Mouse (Mus musculus) cerebellum, postnatal 14 days (tissue): ENCODE data around the gene Med1.

ENCODE experiments used
- DNase-seq, 2 experiments: peaks; one replicate each; pipeline ENCODE4 v3.0.0; 2021; ENCODE audit warnings: mixed read lengths in 2 of 2

Med1 gene

DNA sequence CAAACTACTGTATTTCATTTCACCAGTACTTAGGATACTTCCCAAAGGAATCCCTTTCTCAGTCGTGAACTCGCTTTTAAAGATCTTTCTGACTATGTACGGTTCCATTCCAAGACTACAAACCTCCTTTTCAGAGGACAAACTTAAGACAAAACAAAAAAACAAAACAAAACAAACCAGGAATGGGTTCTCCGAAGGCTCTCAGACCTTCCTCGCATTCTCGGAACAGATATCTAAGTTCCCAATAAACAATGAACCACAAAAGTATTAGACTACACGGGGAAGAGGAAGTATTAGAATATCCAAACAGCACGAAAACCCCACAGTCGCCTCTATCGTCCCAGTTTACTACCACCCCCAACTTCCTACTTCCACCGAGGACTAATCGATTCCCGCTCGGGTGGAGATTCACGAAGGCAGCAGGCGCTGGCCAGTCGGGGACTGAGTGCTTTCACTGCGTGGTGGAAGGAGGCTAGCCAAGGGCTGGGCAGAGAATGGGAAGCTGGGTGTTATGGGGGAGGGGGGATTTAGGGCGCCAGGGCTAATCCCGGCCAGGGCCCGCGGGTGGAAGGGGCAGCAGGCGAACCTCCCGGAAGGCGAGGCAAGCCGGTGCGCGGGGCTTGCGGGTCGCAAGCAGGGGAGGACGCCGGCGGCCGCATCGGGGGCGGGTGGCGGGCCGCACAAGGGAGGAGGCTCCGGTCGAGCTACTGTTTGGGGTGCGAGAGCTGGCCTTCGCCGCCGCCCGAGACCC lies 44.4 kb downstream of the Med1 start:
- peak in 1 of 2 experiments; percentile 66 for DNase-seq

DNA sequence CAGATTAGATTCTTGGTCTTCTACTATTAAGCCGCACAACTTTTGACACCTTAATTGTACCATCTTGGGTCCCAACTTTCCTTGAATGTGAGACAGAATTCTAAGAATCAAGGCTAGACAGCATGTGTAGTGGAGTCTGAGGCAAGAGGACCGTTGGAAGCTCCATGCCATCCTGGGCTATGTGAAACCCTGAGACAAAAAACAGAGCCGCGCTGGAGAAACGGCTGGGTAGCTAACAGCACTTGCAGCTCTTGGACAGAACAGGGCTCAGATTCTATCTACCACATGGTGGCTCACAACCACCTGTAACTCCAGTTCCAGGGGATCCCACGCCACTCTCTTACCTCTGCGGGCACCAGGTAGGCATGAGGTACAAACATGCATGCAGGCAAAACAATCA lies 47.2 kb downstream of the Med1 start:
- no peak for DNase-seq

DNA sequence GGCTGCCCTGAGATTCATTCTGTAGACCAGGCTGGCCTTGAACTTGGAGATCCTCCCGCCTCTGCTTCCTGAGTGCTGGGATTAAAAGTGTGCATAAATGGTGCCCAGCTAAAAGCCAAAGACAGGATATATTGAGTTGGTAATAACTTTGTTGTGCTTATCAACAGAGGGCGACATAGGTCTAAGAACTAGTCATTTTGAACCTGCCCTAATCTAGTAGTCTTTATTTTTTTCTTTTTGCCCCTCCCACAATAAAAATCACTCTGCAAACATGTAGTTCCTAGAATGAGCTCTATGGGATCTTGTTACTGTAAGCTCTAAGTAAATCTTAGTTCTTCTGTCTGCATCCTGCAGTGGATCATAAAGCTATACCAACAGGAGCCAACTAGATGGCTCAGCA lies 50.5 kb downstream of the Med1 start:
- no peak for DNase-seq

DNA sequence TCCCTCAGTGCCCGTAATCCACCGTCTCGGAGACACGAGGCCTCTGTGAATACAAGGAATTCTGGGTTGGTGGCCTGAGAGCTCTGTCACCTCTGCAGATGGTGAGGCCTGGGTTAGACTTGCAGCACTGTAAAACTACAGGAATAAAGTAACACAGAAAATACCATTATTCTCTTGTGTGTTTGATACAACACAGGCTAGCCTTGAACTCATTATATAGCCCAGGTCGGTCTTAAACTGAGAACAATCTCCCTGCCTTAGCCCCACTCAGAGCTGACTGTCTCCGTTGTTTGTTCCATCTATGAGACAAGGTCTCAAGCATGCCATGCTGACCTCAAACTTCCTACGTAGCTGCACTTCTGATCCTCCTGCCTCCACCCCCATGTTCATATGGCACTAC lies 54.2 kb downstream of the Med1 start:
- no peak for DNase-seq

GRCm38 (mm10) chr11:98137836-98138235 lies 55.3 kb downstream of the Med1 start:
- DNase-seq = no peak

DNA sequence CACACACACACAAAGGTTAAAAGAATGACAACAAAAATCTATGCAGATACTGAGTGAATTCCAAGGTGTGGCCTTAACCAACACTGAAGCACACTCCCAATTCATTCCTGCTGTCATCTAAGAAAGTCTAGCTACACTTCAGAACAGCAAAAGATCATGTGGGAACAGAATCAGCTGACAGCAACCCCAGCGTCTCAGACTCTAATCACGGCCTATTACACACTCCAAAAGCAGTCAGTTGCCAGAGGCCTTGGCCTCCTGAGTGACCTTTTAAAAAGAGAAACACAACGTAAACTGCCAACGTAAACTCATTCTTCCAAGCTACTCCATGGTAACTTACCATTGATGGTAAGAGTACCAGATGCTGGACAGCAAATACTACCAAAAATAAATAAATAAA lies 58.1 kb downstream of the Med1 start:
- DNase-seq = no peak

DNA sequence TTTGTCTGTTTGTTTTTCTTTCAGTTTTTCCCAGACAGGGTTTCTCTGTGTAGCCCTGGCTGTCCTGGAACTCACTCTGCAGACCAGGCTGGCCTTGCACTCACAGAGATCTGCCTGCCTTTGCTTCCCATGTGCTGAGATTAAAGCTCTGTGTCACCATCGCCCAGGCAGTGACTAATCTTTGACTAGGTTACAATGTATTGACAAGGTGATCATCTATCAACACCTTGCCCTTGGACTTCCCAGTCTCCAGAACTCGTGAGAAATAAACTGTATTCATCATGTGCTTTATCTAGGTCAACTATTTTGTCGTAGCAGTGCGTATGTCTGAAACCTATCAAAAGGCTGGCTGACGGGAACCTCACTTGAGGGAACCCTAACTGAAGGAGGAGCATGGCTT lies 69.7 kb downstream of the Med1 start:
- no peak for DNase-seq

DNA sequence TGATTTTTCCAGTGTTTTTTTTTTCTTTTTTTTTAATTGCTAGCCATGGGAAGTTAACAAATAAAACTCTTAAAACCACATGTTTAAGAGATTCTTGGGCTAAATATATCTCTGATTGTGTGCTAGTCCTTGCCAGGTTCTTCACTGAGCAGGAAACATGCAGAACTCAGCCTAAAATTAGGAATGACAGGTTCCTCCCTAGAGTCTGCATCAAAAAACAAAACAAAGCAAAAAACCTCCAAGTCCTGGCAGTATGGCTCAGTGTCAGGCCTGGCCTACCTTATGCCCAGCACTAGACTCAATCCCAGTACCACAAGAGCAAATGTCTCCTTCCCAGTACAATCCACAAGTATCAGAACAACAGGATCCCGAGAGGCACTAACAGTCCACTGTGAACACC lies 78.7 kb downstream of the Med1 start:
- no peak for DNase-seq

GRCm38 (mm10) chr11:98113504-98113903 lies 79.6 kb downstream of the Med1 start:
- DNase-seq = no peak

GRCm38 (mm10) chr11:98109706-98110105 lies 83.4 kb downstream of the Med1 start:
- DNase-seq = no peak
